Mouse (Mus musculus) heart, embryonic 11.5 days (tissue): ENCODE data around the gene Fgf18. TPM values are rescaled to one million over a fixed set of nuclear protein-coding genes. Genes with fewer than 3 reads are reported as not detected.

Experiments
- ATAC-seq: fragments of 200-750 bp; cut with Nextera tagmentation; replicated peaks from 2 replicates; pipeline ENCODE4 v1.8.0; 2017; ENCODE audit warnings: moderate library complexity; ENCODE audit not compliant: insufficient number of reproducible peaks, low FRiP score, low TSS enrichment
- H3K27ac ChIP-seq: fragments of 300-500 bp; sonication (generic); 2 replicates; pipeline ENCODE4 v1.5.1; 2014; ENCODE audit warnings: mild to moderate bottlenecking, low read depth, low read length
- H3K27me3 ChIP-seq: fragments of 300-500 bp; sonication (generic); 2 replicates; pipeline ENCODE4 v1.6.1; 2014; ENCODE audit warnings: mild to moderate bottlenecking, low read length, mixed read lengths; ENCODE audit not compliant: control insufficient read depth, insufficient read depth
- H3K36me3 ChIP-seq: fragments of 300-500 bp; sonication (generic); 2 replicates; pipeline ENCODE4 v1.6.1; 2014; ENCODE audit warnings: mild to moderate bottlenecking, low read length, moderate library complexity, mixed read lengths; ENCODE audit not compliant: control insufficient read depth, insufficient read depth
- H3K4me1 ChIP-seq: fragments of 300-500 bp; sonication (generic); 2 replicates; pipeline ENCODE4 v1.6.1; 2014; ENCODE audit warnings: low read length; ENCODE audit not compliant: control insufficient read depth, insufficient read depth
- H3K4me2 ChIP-seq: fragments of 300-500 bp; sonication (generic); 2 replicates; pipeline ENCODE4 v1.6.1; 2014; ENCODE audit warnings: mild to moderate bottlenecking, moderate library complexity
- H3K4me3 ChIP-seq: fragments of 300-500 bp; sonication (generic); 2 replicates; pipeline ENCODE4 v1.5.1; 2014; ENCODE audit warnings: low read depth, low read length
- H3K9ac ChIP-seq: fragments of 300-500 bp; sonication (generic); 2 replicates; pipeline ENCODE4 v1.6.1; 2014; ENCODE audit warnings: mild to moderate bottlenecking, low read depth, low read length, moderate library complexity
- H3K9me3 ChIP-seq: fragments of 300-500 bp; sonication (generic); replicated peaks from 2 replicates; pipeline ENCODE4 v1.6.1; 2016; ENCODE audit warnings: low read length; ENCODE audit not compliant: control insufficient read depth
- WGBS: fragments of 180-500 bp; shearing (Covaris S2); extraction: QIAGEN DNeasy Blood & Tissue Kit; methylation state at CpG from one replicate; pipeline ENCODE4 v1.1.7; 2014; ENCODE audit not compliant: insufficient replicate concordance; 5-methylcytosine and 5-hydroxymethylcytosine counted together
- polyA plus RNA-seq: library from polyadenylated mRNA; unstranded; fragments of >200 nt; fragmentation: Nextera tagmentation; extraction: Ambion mirVana; gene quantifications from 2 replicates; pipeline ENCODE4 v1.2.1, GENCODE M21; 2014

Fgf18 gene
- polyA plus RNA-seq: 1.8 and 2.5 TPM in 2 replicates

DNA sequence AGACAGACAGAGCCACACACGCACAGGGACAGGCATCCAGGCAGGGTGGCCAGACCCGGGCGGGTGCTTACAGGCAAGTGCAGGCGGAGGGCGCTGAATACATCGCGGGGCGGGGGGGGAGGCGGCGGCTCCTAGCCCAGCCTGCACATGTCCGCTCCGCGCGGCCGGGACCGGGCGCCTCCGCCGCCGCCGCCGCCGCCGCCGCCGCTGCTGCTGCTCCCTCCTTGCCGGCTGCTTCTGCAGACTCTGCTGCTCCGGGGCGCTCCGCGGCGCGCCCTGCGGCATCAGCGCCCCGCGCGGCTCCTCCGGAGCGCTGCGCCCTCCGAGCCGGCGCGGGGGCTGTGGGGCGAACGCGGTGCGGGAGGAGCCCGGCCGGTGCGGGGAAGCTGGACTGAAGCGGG is at the start of gene Fgf18:
TSS of gene Fgf18 (minus strand) at position 230 of the 401 bp plus-strand sequence.
- Histone ChIP-seq H3K27ac (0 out of 2 replicates have a peak within 1 kb of the TSS, but pooled peaks have one; percentile 22), H3K4me1 (peaks cover 29% of the 10 kb centered on the region), H3K4me2 (peak within 1 kb of the TSS; percentile 98), H3K9me3 (no peaks in the 10 kb centered on the region), H3K27me3 (peaks cover 29% of the 10 kb centered on the region), H3K4me3 (peak within 1 kb of the TSS; percentile 66), H3K36me3 (peaks cover 7% of the 10 kb centered on the region; the same call in 1 of the 2 replicates), H3K9ac (peak within 1 kb of the TSS; percentile 60)
- ATAC-seq: no peak
- WGBS: under 1% methylated on average over 31 of the region's 53 CpGs

DNA sequence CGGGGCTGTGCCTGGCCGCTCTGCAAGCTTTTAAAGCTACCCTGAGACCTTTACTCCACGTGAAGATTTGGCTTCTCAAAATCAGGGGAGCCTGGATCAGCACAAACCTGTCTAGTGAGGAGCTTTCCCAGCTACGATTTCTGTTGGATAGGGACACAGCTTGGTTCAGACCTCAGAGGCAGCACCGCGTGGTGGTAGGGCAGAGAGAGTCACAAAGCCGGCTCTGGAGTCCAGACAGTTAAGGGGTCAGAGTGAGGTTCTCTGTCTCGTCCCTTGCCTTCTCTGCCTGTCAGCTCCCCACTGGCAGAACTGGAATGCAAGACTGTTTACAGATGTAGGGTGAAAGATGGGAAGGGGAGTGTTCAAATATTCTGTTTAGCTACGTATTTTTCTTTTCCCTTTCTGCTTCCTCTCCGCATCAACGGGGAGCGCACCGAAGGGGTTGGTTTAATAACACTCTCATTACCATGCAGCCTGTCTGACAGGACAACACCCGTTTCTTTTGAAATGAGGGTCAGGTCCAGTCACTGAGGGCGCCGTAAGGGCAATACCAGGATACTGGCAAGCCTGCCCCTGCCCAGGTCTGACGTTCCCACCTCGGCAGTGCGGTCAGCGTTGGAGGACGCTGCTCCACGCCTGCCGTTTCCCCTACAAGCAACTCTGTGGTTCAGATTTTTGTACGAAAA is 49.4 kb upstream of the Fgf18 start:
- Histone ChIP-seq H3K36me3 (no peaks in the 10 kb centered on the region), H3K4me3 (no peak overlapping the region), H3K4me2 (no peak overlapping the region), H3K27me3 (peaks cover 82% of the 10 kb centered on the region), H3K9ac (no peak overlapping the region), H3K4me1 (peaks cover 10% of the 10 kb centered on the region), H3K9me3 (peaks cover 3% of the 10 kb centered on the region; the same call in 1 of the 2 replicates), H3K27ac (no peak overlapping the region)
- 8% methylated on average over 24 of the region's 24 CpGs for WGBS
- no peak for ATAC-seq

DNA sequence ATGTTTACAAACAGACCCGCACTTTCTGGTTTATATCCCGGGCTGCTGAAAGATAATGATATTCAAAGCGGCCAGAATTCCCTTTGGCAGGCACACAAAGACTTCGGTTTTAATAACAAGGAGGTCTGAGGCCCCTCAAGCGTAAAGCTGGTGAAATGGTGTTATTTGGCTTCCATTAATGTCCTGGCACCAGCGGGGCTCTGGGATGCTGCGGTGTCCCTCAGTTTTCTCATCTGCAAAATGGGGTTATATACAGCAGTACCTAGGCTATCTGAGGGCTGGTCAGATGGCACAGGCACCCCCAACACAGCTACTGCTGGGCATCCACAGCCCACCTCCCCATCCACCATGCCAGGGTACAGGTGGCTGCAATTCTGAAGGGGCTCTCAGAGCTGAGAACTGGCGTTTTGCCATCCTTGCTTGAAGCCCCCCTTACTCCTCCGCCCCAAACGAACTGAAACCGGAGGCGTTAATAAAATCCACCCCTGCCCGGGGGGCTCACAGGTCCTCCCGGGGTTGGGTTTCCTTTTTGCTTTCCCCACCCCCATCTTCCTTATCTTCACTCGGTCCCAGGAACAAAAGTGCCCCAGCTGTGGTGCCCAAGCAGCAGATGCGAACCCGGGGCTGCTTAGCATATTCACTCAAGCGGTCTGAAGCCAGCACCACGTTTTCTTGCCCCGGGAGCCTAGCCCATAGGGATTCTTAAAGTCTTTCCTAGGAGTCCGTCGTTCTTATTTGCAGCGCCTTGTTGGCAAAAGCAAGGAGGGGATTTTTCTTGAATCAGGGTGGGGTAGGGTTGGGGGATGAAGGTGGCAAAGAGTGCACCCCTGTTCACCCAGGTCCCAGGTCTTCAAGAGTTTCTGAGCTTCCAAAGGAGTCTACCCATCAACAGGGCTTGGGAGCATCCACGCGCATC is 48.6 kb upstream of the Fgf18 start:
- 5% methylated on average over 25 of the region's 25 CpGs for WGBS
- peaks cover 2% of the 10 kb centered on the region for H3K4me1 ChIP-seq
- ATAC-seq: no peak
- no peak overlapping the region for H3K4me2 ChIP-seq
- no peak overlapping the region for H3K4me3 ChIP-seq
- peaks cover 3% of the 10 kb centered on the region; the same call in 1 of the 2 replicates for H3K9me3 ChIP-seq
- H3K27ac ChIP-seq: no peak overlapping the region
- no peaks in the 10 kb centered on the region for H3K36me3 ChIP-seq
- H3K9ac ChIP-seq: no peak overlapping the region
- H3K27me3 ChIP-seq: peaks cover 79% of the 10 kb centered on the region

DNA sequence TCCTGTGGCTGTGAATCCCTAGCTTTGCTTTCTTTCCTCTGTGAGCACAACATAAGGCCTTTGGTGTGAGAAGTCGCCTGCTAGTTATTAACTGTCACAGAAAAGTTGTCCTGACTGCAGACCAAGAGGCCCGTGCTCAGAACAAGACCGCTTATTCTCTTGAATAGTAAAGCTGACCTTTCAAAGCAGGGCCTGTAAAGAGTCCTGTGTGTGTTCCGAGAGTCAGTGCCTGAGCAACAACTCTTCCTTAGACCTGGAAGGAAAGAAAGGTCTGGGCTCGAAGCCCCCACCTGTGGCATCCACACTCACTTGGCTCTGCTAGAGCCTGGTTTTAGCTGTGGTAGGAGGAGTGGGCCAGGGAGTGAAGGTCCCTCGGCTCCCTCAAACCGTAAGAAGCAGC is 47.9 kb upstream of the Fgf18 start:
- no peak for ATAC-seq
- H3K27me3 ChIP-seq: peaks cover 72% of the 10 kb centered on the region
- H3K4me1 ChIP-seq: no peaks in the 10 kb centered on the region
- H3K4me2 ChIP-seq: no peak overlapping the region
- H3K9ac ChIP-seq: no peak overlapping the region
- peaks cover 3% of the 10 kb centered on the region; the same call in 1 of the 2 replicates for H3K9me3 ChIP-seq
- H3K36me3 ChIP-seq: no peaks in the 10 kb centered on the region
- H3K27ac ChIP-seq: no peak overlapping the region
- WGBS: 18% methylated on average over 7 of the region's 7 CpGs
- no peak overlapping the region for H3K4me3 ChIP-seq

DNA sequence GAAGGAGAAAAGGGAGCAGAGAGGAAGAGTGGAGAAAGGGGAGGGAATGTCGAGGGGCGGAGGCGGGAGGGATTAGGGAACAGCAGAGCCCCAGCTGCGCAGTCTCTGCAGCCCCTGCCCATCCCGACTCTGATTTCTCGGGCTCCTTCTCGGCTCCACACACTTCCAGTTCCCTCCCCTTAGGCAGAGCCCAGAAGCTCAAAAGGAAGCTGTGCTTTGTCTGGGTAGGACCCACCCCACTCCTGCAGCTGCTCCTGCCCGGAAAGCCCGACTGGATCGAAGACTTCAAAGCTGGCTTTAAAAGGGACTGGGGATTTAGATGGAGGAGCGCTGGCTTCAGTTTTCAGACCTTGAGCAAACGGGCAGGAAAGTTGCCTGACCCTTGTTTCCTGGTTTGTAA is 46.5 kb upstream of the Fgf18 start:
- Histone ChIP-seq H3K27me3 (peaks cover 63% of the 10 kb centered on the region), H3K4me2 (peak overlapping the region; percentile 20; the same call in 1 of the 2 replicates), H3K36me3 (no peaks in the 10 kb centered on the region), H3K9me3 (peaks cover 3% of the 10 kb centered on the region; the same call in 1 of the 2 replicates), H3K27ac (no peak overlapping the region), H3K4me1 (no peaks in the 10 kb centered on the region), H3K4me3 (no peak overlapping the region), H3K9ac (no peak overlapping the region)
- ATAC-seq: no peak
- WGBS: 2% methylated on average over 11 of the region's 12 CpGs

DNA sequence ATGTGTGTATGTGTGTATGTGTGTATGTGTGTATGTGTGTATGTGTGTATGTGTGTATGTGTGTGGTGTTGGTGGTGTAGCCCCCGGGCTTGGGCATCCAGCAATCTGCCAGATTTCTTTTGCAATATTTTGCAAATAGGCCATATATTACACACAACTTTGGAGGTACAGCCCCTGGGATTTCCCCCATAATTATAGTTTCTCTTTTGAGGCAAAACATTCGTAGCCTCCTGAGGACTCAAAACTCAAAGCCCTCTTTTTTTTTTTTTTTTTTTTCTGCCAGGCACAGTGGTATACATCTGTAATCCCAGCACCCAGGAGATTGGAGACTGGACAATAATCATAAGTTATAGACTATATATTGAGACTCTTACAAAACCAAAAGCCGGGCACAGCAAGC is 34.6 kb upstream of the Fgf18 start:
- Histone ChIP-seq H3K4me1 (peaks cover 4% of the 10 kb centered on the region; the same call in 1 of the 2 replicates), H3K27ac (no peak overlapping the region), H3K4me3 (no peak overlapping the region), H3K9ac (no peak overlapping the region), H3K4me2 (no peak overlapping the region), H3K36me3 (no peaks in the 10 kb centered on the region), H3K9me3 (no peaks in the 10 kb centered on the region), H3K27me3 (peaks cover 31% of the 10 kb centered on the region)
- no peak for ATAC-seq
- 74% methylated on average over 3 of the region's 3 CpGs for WGBS

DNA sequence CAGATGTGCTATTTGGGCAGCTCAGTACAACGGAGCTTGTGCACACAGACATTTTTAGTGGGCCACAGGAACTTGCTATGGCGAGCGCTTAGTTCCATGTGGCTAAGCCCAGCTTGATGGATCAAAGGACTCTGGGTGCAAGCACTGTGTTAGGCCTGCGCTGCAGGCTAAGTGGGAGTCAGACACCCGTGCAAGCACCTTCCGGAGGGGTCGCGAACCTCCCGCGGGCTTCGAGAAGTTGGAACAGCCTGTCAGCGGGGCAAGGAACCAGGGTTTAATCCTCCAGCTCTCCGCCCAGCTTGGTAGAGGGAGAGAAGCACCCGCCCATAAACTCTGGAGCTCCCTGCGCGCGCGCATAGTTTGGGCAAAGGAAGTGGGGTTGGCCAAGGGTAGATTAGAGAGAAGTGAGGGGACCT is 33.5 kb upstream of the Fgf18 start:
- H3K27ac ChIP-seq: no peak overlapping the region
- peak overlapping the region; percentile 66 for H3K4me2 ChIP-seq
- 0 out of 2 replicates have a peak overlapping the region, but pooled peaks have one; percentile 6 for H3K9ac ChIP-seq
- H3K4me1 ChIP-seq: peaks cover 4% of the 10 kb centered on the region; the same call in 1 of the 2 replicates
- H3K9me3 ChIP-seq: no peaks in the 10 kb centered on the region
- peak overlapping the region; percentile 33 for H3K4me3 ChIP-seq
- no peak for ATAC-seq
- H3K27me3 ChIP-seq: peaks cover 31% of the 10 kb centered on the region
- no peaks in the 10 kb centered on the region for H3K36me3 ChIP-seq
- WGBS: 1% methylated on average over 18 of the region's 18 CpGs

DNA sequence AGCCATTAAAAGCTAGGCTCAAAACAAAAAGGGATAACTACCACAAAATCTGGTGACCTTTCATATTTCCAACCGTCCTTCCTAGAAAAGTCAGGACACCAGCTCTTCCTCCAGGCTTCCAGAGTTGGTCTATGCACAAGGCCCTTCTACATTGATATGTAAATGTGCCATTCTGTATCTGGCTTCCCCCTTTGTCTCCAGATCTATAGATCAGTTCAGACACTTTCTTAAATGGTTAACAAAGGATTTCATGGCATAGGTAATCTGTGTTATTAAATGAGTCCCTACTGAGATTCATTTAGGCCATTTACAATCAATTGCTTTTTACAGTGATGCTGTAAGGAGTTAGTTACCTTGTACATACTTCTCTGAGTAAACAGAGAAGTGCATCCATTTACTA is 32.6 kb upstream of the Fgf18 start:
- Histone ChIP-seq H3K4me3 (no peak overlapping the region), H3K4me2 (no peak overlapping the region), H3K27ac (no peak overlapping the region), H3K9ac (no peak overlapping the region), H3K27me3 (peaks cover 31% of the 10 kb centered on the region), H3K4me1 (peaks cover 4% of the 10 kb centered on the region; the same call in 1 of the 2 replicates), H3K9me3 (no peaks in the 10 kb centered on the region), H3K36me3 (no peaks in the 10 kb centered on the region)
- 70% methylated on average over 1 of the region's 1 CpGs for WGBS
- no peak for ATAC-seq
